Mouse (Mus musculus) heart, postnatal 0 days (tissue): ENCODE measurements around the gene Edem1. TPM values are rescaled to one million over a fixed set of nuclear protein-coding genes. Genes with fewer than 3 reads are reported as not detected.

Source experiments
- ATAC-seq: fragments of 200-750 bp; cut with Nextera tagmentation; 2 replicates; pipeline ENCODE4 v1.8.0; 2017; ENCODE audit warnings: low read depth, moderate number of reproducible peaks, moderate library complexity; ENCODE audit not compliant: insufficient read depth
- DNase-seq: peaks from one replicate; pipeline ENCODE4 v3.0.0-alpha.2; 2016; ENCODE audit warnings: low spot score
- H3K27ac ChIP-seq: fragments of 300-500 bp; sonication (generic); 2 replicates; pipeline ENCODE4 v1.5.1; 2014; ENCODE audit warnings: low read depth, mild to moderate bottlenecking
- H3K27me3 ChIP-seq: fragments of 300-500 bp; sonication (generic); 2 replicates; pipeline ENCODE4 v1.6.1; 2014; ENCODE audit warnings: low read length, mixed read lengths; ENCODE audit not compliant: control insufficient read depth, insufficient read depth
- H3K36me3 ChIP-seq: fragments of 300-500 bp; sonication (generic); replicated peaks from 2 replicates; pipeline ENCODE4 v1.6.1; 2014; ENCODE audit warnings: low read length, mixed read lengths; ENCODE audit not compliant: control insufficient read depth, insufficient read depth
- H3K4me1 ChIP-seq: fragments of 300-500 bp; sonication (generic); 2 replicates; pipeline ENCODE4 v1.6.1; 2014; ENCODE audit warnings: antibody characterized with exemption; ENCODE audit not compliant: control insufficient read depth, insufficient read depth
- H3K4me2 ChIP-seq: fragments of 300-500 bp; sonication (generic); 2 replicates; pipeline ENCODE4 v1.6.1; 2014; ENCODE audit warnings: low read depth, mild to moderate bottlenecking, low read length, moderate library complexity
- H3K4me3 ChIP-seq: fragments of 300-500 bp; sonication (generic); 2 replicates; pipeline ENCODE4 v1.5.1; 2014; ENCODE audit warnings: low read depth, low read length
- H3K9ac ChIP-seq: fragments of 300-500 bp; sonication (generic); replicated peaks from 2 replicates; pipeline ENCODE4 v1.6.1; 2014; ENCODE audit warnings: low read depth, low read length, mixed read lengths
- H3K9me3 ChIP-seq: fragments of 300-500 bp; sonication (generic); replicated peaks from 2 replicates; pipeline ENCODE4 v1.6.1; 2016; ENCODE audit warnings: low read length; ENCODE audit not compliant: control insufficient read depth
- CTCF ChIP-seq: IDR thresholded peaks from 2 replicates; pipeline ENCODE4 v1.5.1; 2016; ENCODE audit warnings: antibody characterized with exemption, control low read depth, low read depth
- EP300 ChIP-seq: IDR thresholded peaks from 2 replicates; pipeline ENCODE4 v1.6.1; 2016; ENCODE audit warnings: antibody characterized with exemption, low read depth
- WGBS: fragments of 180-500 bp; shearing (Covaris S2); extraction: QIAGEN DNeasy Blood & Tissue Kit; methylation state at CpG from one replicate; pipeline ENCODE4 v1.1.7; 2014; 5-methylcytosine and 5-hydroxymethylcytosine counted together
- polyA plus RNA-seq: library from polyadenylated mRNA; unstranded; fragments of >200 nt; fragmentation: Nextera tagmentation; extraction: Ambion mirVana; gene quantifications from 2 replicates; pipeline ENCODE4 v1.2.1, GENCODE M21; 2015
- total RNA-seq: library from RNA; depleted of rRNA; stranded (reverse); fragments of >200 nt; gene quantifications from 2 replicates; pipeline ENCODE4 v1.2.3, GENCODE M21; 2014; ENCODE audit warnings: low replicate concordance

Gene Edem1
- total and polyA plus RNA-seq, 2 experiments from 2014 or later, result 5.9 to 19.8 TPM

DNA sequence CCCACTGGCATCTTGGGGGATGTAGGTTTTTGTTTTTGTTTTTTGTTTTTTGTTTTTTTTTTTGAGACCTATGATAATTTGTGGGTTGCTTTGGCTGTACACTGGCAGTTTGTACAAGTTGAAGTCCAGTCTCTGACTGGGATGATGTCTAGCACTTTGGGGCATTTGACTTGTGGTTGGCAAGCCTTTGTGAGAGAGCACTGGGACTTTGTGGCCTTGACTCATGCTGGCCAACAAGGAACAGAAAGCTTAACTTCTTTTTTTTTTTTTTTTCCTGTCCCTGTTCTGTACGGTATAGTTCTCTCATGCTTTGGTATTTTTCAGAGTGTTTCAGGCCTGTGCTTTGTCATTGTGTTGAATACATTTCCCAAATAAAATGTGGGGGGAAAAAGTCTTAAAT is 3.7 kb downstream of the Edem1 start:
- Histone ChIP-seq H3K9ac (no peak overlapping the region), H3K9me3 (no peaks in the 10 kb centered on the region), H3K27ac (no peak overlapping the region), H3K4me1 (peaks cover 9% of the 10 kb centered on the region; the same call in 1 of the 2 replicates), H3K4me2 (no peak overlapping the region; the same call in 1 of the 2 replicates), H3K27me3 (no peaks in the 10 kb centered on the region), H3K36me3 (peaks cover 2% of the 10 kb centered on the region; the same call in 1 of the 2 replicates), H3K4me3 (no peak overlapping the region)
- WGBS, result 67% methylated on average over 1 of the region's 1 CpGs
- ATAC-seq (no peak), DNase-seq (no peak)
- TF ChIP-seq EP300, result no peak
- TF ChIP-seq CTCF, result no peak

DNA sequence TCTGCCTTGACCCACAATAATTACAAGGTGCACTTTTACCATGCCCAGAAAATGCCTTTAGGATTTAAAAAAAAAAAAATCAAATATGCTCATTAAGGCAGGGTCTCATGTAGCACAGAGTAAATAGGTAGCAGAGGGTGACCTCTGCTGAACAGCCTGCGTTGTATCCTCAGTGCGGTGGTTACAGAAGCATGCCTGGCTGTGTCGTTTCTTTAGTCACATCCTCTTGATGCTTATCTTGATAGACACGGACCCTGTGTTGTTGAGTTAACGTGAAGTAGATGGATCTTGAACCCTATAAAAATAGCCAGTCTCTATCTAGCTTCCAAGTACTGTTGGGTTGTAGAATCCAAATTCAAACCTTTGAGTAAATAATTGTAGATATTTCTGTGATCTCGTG is 4.5 kb downstream of the Edem1 start:
- Histone ChIP-seq H3K9ac (no peak overlapping the region), H3K27me3 (no peaks in the 10 kb centered on the region), H3K4me2 (no peak overlapping the region; the same call in 1 of the 2 replicates), H3K36me3 (peaks cover 10% of the 10 kb centered on the region), H3K4me1 (peaks cover 9% of the 10 kb centered on the region; the same call in 1 of the 2 replicates), H3K9me3 (no peaks in the 10 kb centered on the region), H3K4me3 (no peak overlapping the region), H3K27ac (no peak overlapping the region)
- no peak for ATAC-seq
- 51% methylated on average over 6 of the region's 6 CpGs for WGBS
- no peak for DNase-seq
- no peak for TF ChIP-seq CTCF
- no peak for TF ChIP-seq EP300

DNA sequence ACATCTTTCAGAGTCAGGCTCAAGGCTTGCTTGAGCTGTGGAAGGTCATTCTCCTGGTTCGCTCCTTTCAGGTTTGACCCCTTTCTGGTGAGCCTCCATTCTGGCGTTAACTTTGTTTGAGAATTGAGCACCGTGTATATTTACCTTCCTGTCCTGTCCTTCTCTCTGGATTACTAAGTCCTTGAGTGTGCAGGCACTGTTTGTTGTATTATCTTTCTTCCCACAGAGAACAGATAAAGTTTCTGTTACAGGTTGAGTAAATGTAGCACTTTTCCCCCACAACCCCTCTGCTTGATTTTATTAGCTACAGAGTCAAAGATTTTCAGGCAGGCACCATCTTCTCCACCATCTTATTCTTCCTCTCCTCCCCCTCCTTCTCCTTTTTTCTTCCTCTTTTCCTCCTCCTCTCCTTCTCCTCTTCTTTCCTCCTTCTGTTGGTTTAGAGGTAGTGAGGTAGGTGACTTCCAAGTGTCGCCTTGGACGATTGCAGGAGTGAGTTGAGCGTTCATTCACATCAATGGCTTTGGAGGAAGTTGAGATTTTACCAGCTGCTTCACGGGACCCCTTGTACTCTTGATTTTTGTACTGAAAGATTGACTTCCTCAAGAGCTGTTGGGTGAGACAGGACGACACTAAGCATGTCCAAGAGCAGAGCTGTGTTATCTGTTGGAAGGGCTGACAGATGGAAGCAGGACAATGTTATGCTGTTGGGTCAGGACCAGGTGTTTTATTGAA is 5.7 kb downstream of the Edem1 start:
- peaks cover 9% of the 10 kb centered on the region; the same call in 1 of the 2 replicates for H3K4me1 ChIP-seq
- ATAC-seq, result no peak
- no peak overlapping the region for H3K9ac ChIP-seq
- no peak overlapping the region for H3K4me3 ChIP-seq
- WGBS, result 57% methylated on average over 8 of the region's 8 CpGs
- H3K9me3 ChIP-seq, result no peaks in the 10 kb centered on the region
- no peak overlapping the region for H3K4me2 ChIP-seq
- H3K27me3 ChIP-seq, result no peaks in the 10 kb centered on the region
- peaks cover 13% of the 10 kb centered on the region for H3K36me3 ChIP-seq
- TF ChIP-seq CTCF (no peak), EP300 (no peak)
- no peak overlapping the region for H3K27ac ChIP-seq
- DNase-seq, result no peak

DNA sequence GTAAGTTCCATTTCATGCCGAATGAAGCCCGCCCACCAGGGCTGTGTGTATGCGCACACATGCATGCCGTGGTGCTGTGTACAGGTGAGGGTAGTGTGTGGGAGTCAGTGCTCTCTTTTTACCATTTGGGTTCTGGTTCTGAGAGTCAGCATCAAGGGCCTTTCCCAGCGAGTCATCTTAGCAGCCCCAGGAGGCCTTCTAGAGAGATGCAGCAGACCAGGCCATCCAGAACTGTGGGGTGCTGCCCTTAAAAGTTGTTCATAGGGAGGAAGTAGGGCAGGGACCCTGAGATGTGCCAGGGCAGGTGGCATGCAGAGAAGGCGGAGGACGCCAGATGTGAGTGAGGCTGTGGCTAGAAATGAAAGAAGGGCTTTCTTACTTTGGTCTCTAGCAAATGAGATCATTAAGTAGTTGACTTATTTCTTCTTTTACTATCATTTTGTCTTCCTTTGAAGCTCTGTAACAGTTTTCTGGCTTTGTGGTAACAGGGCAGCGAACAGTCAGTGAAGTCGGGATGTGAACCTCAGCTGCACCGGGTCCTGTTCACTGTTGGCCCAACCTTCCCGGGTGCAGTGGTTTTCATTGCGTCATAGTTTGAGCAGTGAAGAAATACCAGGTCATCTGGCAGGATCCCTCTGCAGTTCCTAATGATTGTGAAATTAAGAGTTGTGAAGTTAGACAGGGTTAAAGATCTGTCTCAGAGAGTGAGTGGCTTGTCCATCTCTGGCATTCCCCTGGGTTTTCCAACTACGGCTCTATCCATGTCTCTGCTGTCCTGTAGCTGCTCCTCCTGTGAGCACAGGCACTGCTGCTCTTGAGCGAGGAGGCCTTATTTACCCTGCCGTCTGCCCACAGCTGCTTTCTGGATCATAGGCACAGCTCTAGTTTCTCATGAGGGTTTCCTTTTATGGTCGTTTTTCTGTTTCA is 7.6 kb downstream of the Edem1 start:
- H3K4me2 ChIP-seq, result peak overlapping the region; percentile 31; the same call in 1 of the 2 replicates
- no peaks in the 10 kb centered on the region for H3K27me3 ChIP-seq
- no peaks in the 10 kb centered on the region for H3K9me3 ChIP-seq
- no peak overlapping the region; the same call in 1 of the 2 replicates for H3K4me3 ChIP-seq
- DNase-seq (no peak), ATAC-seq (no peak)
- peak overlapping the region; percentile 51; the same call in 1 of the 2 replicates for H3K27ac ChIP-seq
- H3K9ac ChIP-seq, result no peak overlapping the region
- H3K4me1 ChIP-seq, result no peaks in the 10 kb centered on the region
- TF ChIP-seq CTCF (no peak), EP300 (no peak)
- 79% methylated on average over 16 of the region's 16 CpGs for WGBS
- H3K36me3 ChIP-seq, result peaks cover 20% of the 10 kb centered on the region

DNA sequence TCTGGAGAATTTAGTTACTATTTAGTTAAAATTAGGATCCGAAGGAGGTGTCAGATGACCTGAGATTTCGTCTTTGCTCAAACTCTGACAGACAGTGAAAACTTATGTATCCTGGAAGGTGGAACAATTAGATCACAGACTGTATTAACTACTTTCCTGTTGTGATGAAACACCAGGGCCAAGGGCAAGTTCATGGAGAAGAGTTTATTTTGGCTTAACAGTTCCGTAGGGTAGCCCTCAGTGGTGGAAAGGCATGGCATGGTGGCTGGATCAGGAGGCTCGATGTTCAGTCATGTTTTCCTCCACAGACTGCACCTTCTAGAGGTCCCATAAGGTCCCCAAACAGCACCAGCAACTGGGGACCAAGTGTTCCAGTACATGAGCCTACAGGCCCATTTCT is 8.6 kb downstream of the Edem1 start:
- Histone ChIP-seq H3K27me3 (no peaks in the 10 kb centered on the region), H3K9me3 (no peaks in the 10 kb centered on the region), H3K36me3 (peaks cover 29% of the 10 kb centered on the region), H3K27ac (peak overlapping the region; percentile 51; the same call in 1 of the 2 replicates), H3K4me3 (no peak overlapping the region), H3K4me1 (no peaks in the 10 kb centered on the region), H3K9ac (no peak overlapping the region), H3K4me2 (peak overlapping the region; percentile 31; the same call in 1 of the 2 replicates)
- 90% methylated on average over 4 of the region's 4 CpGs for WGBS
- DNase-seq, result no peak
- TF ChIP-seq EP300, result no peak
- no peak for TF ChIP-seq CTCF
- no peak for ATAC-seq
